Mouse (Mus musculus): ENCODE results near the gene Fosl1.

GRCm38 (mm10) chr19:5423561-5423960 is 23.8 kb upstream of the Fosl1 start:
- no peak for TF ChIP-seq CTCF (IDR thresholded peaks at IDR 0.05)
- TF ChIP-seq EP300 (IDR thresholded peaks at IDR 0.05): no peak

All from lung, postnatal 0 days (tissue).